Mouse (Mus musculus) heart, postnatal 0 days (tissue): ENCODE data around the gene Tmem63c. TPM values are rescaled to one million over a fixed set of nuclear protein-coding genes. Genes with fewer than 3 reads are reported as not detected.

ENCODE experiments used
- ATAC-seq: fragments of 200-750 bp; cut with Nextera tagmentation; 2 replicates; pipeline ENCODE4 v1.8.0; 2017; ENCODE audit warnings: low read depth, moderate number of reproducible peaks, moderate library complexity; ENCODE audit not compliant: insufficient read depth
- DNase-seq: peaks from one replicate; pipeline ENCODE4 v3.0.0-alpha.2; 2016; ENCODE audit warnings: low spot score
- H3K27ac ChIP-seq: fragments of 300-500 bp; sonication (generic); 2 replicates; pipeline ENCODE4 v1.5.1; 2014; ENCODE audit warnings: low read depth, mild to moderate bottlenecking
- H3K27me3 ChIP-seq: fragments of 300-500 bp; sonication (generic); 2 replicates; pipeline ENCODE4 v1.6.1; 2014; ENCODE audit warnings: low read length, mixed read lengths; ENCODE audit not compliant: control insufficient read depth, insufficient read depth
- H3K36me3 ChIP-seq: fragments of 300-500 bp; sonication (generic); replicated peaks from 2 replicates; pipeline ENCODE4 v1.6.1; 2014; ENCODE audit warnings: low read length, mixed read lengths; ENCODE audit not compliant: control insufficient read depth, insufficient read depth
- H3K4me1 ChIP-seq: fragments of 300-500 bp; sonication (generic); 2 replicates; pipeline ENCODE4 v1.6.1; 2014; ENCODE audit warnings: antibody characterized with exemption; ENCODE audit not compliant: control insufficient read depth, insufficient read depth
- H3K4me2 ChIP-seq: fragments of 300-500 bp; sonication (generic); 2 replicates; pipeline ENCODE4 v1.6.1; 2014; ENCODE audit warnings: low read depth, mild to moderate bottlenecking, low read length, moderate library complexity
- H3K4me3 ChIP-seq: fragments of 300-500 bp; sonication (generic); 2 replicates; pipeline ENCODE4 v1.5.1; 2014; ENCODE audit warnings: low read depth, low read length
- H3K9ac ChIP-seq: fragments of 300-500 bp; sonication (generic); replicated peaks from 2 replicates; pipeline ENCODE4 v1.6.1; 2014; ENCODE audit warnings: low read depth, low read length, mixed read lengths
- H3K9me3 ChIP-seq: fragments of 300-500 bp; sonication (generic); replicated peaks from 2 replicates; pipeline ENCODE4 v1.6.1; 2016; ENCODE audit warnings: low read length; ENCODE audit not compliant: control insufficient read depth
- CTCF ChIP-seq: IDR thresholded peaks from 2 replicates; pipeline ENCODE4 v1.5.1; 2016; ENCODE audit warnings: antibody characterized with exemption, control low read depth, low read depth
- EP300 ChIP-seq: IDR thresholded peaks from 2 replicates; pipeline ENCODE4 v1.6.1; 2016; ENCODE audit warnings: antibody characterized with exemption, low read depth
- WGBS: fragments of 180-500 bp; shearing (Covaris S2); extraction: QIAGEN DNeasy Blood & Tissue Kit; methylation state at CpG from one replicate; pipeline ENCODE4 v1.1.7; 2014; 5-methylcytosine and 5-hydroxymethylcytosine counted together
- polyA plus RNA-seq: library from polyadenylated mRNA; unstranded; fragments of >200 nt; fragmentation: Nextera tagmentation; extraction: Ambion mirVana; gene quantifications from 2 replicates; pipeline ENCODE4 v1.2.1, GENCODE M21; 2015
- total RNA-seq: library from RNA; depleted of rRNA; stranded (reverse); fragments of >200 nt; gene quantifications from 2 replicates; pipeline ENCODE4 v1.2.3, GENCODE M21; 2014; ENCODE audit warnings: low replicate concordance; rRNA removed

The Tmem63c gene
- total RNA-seq (not detected in 2 replicates), polyA plus RNA-seq (not detected in 2 replicates)

DNA sequence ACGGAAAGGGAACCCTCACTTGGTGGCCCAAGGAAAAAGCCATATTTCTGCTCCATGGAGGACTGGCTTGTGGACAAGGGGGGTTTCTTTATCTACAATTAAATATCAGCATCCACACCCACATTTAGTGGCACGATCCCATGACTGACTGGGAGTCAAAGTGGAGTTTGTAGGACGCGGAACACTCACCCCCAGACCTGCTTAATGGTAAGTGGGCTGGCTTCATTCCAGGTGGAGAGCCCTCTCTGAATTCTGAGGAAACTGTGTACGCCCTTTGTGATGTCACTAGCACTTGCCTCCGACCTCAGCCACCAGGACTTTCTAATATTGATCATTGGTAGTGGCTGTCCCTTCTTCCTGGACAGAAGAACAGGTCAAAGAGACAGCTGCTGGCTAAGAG is at the start of gene Tmem63c:
Tmem63c (plus strand) TSS at position 301 of the 400 bp plus-strand sequence.
- no peaks in the 10 kb centered on the region for H3K4me1 ChIP-seq
- WGBS: 72% methylated on average over 6 of the region's 6 CpGs
- peaks cover 9% of the 10 kb centered on the region; the same call in 1 of the 2 replicates for H3K27me3 ChIP-seq
- H3K9ac ChIP-seq: no peak within 1 kb of the TSS
- H3K4me2 ChIP-seq: no peak within 1 kb of the TSS
- H3K36me3 ChIP-seq: no peaks in the 10 kb centered on the region
- no peak for TF ChIP-seq EP300
- TF ChIP-seq CTCF: no peak
- no peak for ATAC-seq
- no peak for DNase-seq
- no peak within 1 kb of the TSS for H3K27ac ChIP-seq
- H3K4me3 ChIP-seq: no peak within 1 kb of the TSS
- no peaks in the 10 kb centered on the region for H3K9me3 ChIP-seq

DNA sequence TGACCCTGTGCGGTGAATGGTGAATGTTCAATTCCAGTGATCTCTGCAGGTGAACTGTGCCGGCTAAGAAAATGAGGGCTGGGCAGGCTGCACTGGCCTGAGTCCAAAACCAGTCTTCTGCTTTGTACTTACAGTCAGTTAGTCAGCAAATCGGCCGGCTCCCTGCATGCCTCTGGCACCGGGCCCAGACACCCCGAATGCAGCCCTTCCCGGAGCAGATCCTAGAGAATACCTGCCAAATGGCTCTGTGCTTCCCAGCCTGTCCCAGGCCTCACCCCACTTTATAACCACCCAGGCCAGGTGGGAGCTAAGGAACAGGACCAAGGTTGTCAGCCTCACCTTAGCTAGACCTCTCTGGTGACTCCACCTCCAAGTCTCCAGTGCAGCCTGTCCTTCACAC is 47.9 kb upstream of the Tmem63c start:
- Histone ChIP-seq H3K4me2 (peak overlapping the region; percentile 10; the same call in 1 of the 2 replicates), H3K36me3 (no peaks in the 10 kb centered on the region), H3K9ac (no peak overlapping the region), H3K27ac (0 out of 2 replicates have a peak overlapping the region, but pooled peaks have one; percentile 8), H3K4me1 (peaks cover 30% of the 10 kb centered on the region), H3K9me3 (no peaks in the 10 kb centered on the region), H3K4me3 (no peak overlapping the region), H3K27me3 (no peaks in the 10 kb centered on the region)
- TF ChIP-seq EP300 (no peak), CTCF (no peak)
- DNase-seq: no peak
- 9% methylated on average over 7 of the region's 7 CpGs for WGBS
- ATAC-seq: 0 out of 2 replicates have a peak, but pooled peaks have one; percentile 22

DNA sequence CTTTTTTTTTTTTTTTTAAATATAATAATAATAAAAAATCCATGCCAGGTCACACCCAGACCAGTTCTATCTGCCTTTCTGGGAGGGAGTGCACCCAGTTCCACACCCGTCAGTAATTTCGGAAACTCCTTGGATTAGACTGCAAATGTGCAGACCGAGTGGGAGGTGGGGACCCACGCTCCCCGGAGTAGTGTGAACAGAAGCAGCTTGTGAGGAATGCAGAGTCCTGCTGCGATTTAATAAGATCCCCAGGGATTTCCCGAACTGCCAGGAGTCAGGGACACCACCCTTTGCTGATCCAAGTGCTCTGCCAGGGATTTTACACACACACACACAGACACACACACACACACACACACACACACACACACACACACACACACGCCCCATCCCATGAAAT is 47.4 kb upstream of the Tmem63c start:
- Histone ChIP-seq H3K4me2 (no peak overlapping the region), H3K4me1 (peaks cover 28% of the 10 kb centered on the region), H3K27ac (no peak overlapping the region), H3K9me3 (no peaks in the 10 kb centered on the region), H3K27me3 (0 out of 2 replicates have a peak, but pooled peaks cover 5% of the 10 kb centered on the region), H3K4me3 (no peak overlapping the region), H3K36me3 (no peaks in the 10 kb centered on the region), H3K9ac (peak overlapping the region; percentile 34; the same call in 1 of the 2 replicates)
- 37% methylated on average over 8 of the region's 8 CpGs for WGBS
- TF ChIP-seq CTCF (no peak), EP300 (no peak)
- no peak for ATAC-seq
- no peak for DNase-seq

DNA sequence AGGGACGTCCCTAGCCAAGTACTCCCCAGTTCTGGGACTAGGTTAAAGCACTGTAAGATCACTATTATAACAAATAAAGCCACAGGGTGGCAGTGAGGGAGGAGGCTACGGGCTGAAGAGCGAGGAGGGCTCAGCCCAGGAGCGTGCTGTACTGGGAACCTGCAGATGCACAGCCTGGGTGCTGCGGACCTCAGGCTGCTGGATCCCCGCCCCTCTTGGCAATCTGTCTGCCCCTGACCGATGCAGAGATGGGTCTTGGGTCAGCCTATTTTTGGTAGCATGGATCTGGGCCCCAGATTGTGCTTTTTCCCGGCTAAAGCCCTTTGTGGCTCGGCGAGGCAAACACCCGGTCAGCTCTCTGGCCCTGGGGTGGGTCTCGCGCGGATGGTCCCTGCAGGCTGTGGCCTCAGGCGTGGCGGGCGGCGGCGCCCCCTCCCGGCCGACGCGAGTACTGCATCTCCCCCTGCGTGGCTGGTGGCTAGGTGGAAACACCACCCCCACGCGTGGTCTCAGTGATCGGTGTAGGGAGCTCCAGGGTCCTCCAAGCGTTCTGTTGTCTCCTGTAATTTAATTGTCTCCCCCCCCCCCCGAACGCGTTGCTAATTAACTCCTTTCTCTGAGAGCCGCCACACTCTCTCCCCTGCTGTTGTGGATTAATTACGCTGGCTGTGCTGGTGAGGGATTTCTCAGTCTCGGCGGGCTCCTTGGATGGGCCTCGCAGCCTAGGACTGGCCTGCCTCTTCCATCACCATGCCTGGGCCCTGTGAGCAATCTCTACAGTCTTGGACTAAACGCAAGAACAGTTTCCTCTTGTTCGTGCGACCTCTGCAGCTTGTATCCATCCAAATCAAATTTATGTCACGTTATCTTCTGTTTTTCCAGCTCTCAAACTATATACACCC is 46.5 kb upstream of the Tmem63c start:
- peak; percentile 66 for DNase-seq
- Histone ChIP-seq H3K27me3 (0 out of 2 replicates have a peak, but pooled peaks cover 10% of the 10 kb centered on the region), H3K4me1 (peaks cover 21% of the 10 kb centered on the region), H3K4me3 (peak overlapping the region; percentile 33), H3K4me2 (peak overlapping the region; percentile 63), H3K27ac (no peak overlapping the region), H3K9ac (peak overlapping the region; percentile 34; the same call in 1 of the 2 replicates), H3K36me3 (no peaks in the 10 kb centered on the region), H3K9me3 (no peaks in the 10 kb centered on the region)
- 9% methylated on average over 38 of the region's 40 CpGs for WGBS
- ATAC-seq: peak; percentile 75
- peak; percentile 84 for TF ChIP-seq CTCF
- no peak for TF ChIP-seq EP300

DNA sequence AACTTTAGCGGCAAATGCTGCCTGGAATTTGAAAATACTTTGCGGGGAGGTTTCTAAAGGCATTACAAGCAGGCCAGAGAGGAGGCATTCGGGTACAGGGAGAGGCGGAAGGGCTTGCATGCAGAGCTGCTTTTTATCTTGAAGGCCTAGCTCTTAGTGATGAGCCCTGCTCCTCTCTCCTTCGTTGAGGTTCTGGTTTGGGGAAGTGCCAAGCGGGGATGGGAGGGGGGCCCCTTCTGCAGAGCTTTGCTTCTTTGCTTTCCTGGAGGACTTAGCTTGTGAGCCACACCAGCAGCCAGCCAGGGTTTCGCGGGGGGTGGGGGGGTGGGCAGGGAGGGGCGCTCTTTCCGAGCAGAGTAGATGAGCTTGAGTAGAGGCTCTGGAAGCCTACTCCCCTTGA is 45.4 kb upstream of the Tmem63c start:
- no peak for DNase-seq
- 62% methylated on average over 10 of the region's 10 CpGs for WGBS
- H3K27me3 ChIP-seq: peaks cover 15% of the 10 kb centered on the region; the same call in 1 of the 2 replicates

More for the DNA sequence above, 45.4 kb upstream of the Tmem63c start:
- H3K4me1 ChIP-seq: peaks cover 21% of the 10 kb centered on the region
- H3K9ac ChIP-seq: no peak overlapping the region
- no peak for ATAC-seq
- no peaks in the 10 kb centered on the region for H3K9me3 ChIP-seq
- H3K4me2 ChIP-seq: no peak overlapping the region
- H3K4me3 ChIP-seq: no peak overlapping the region
- H3K27ac ChIP-seq: no peak overlapping the region
- H3K36me3 ChIP-seq: no peaks in the 10 kb centered on the region
- no peak for TF ChIP-seq CTCF
- TF ChIP-seq EP300: no peak
